In genomic region chr13:110534320-110534764, GRCm38 (mm10) we compare ENCODE assay signal across 9 mouse cellular contexts.
DNase-seq lines count a peak whose midpoint lies in the region; ATAC-seq lines count a peak whose summit lies in the region.
"Had no signal": no experiment of that assay in that cellular context is flagged by ENCODE, and none has a peak within 500 bp of the region (broad histone marks: within the 10 kb centered on the region; RNA-seq: fewer than 3 reads in every experiment).

No protein-coding gene starts in this region.

- WGBS in lung, embryonic 16.5 days = 29% methylated on average over 7 of the region's 7 CpGs
- 26% methylated on average over 7 of the region's 7 CpGs for WGBS in heart, embryonic 14.5 days

- no peak overlapping the region for H3K4me2 ChIP-seq in lung, embryonic 16.5 days (ENCODE audit: low read depth, low read length)
- peak overlapping the region; percentile 1; the same call in 1 of the 2 replicates for H3K4me2 ChIP-seq in heart, embryonic 14.5 days (ENCODE audit: low read length)

- no peaks in the 10 kb centered on the region for H3K27me3 ChIP-seq in lung, embryonic 16.5 days (ENCODE audit: control insufficient read depth, insufficient read depth, low read depth, low read length)
- no peaks in the 10 kb centered on the region for H3K27me3 ChIP-seq in heart, embryonic 14.5 days (ENCODE audit: control insufficient read depth, insufficient read depth, low read length)

- H3K4me3 ChIP-seq in lung, embryonic 16.5 days (ENCODE audit: low read length) = no peak overlapping the region
- H3K4me3 ChIP-seq in heart, embryonic 14.5 days (ENCODE audit: control insufficient read depth in 1 of 2, insufficient read depth in 1 of 2, low read depth in 1 of 2, low read length in 2 of 2) = no peak overlapping the region

- H3K9ac ChIP-seq in lung, embryonic 16.5 days (ENCODE audit: low read length) = no peak overlapping the region
- H3K9ac ChIP-seq in heart, embryonic 14.5 days (ENCODE audit: low read length) = peak overlapping the region; percentile 47
- H3K9ac ChIP-seq: liver, embryonic 14.5 days had no signal

- H3K4me1 ChIP-seq in lung, embryonic 16.5 days (replicated peaks; ENCODE audit: control insufficient read depth, insufficient read depth, low read length) = 0 out of 2 replicates have a peak, but pooled peaks cover 5% of the 10 kb centered on the region
- peaks cover 15 to 35% of the 10 kb centered on the region in 2 experiments for H3K4me1 ChIP-seq in heart, embryonic 14.5 days (ENCODE audit: control insufficient read depth in 2 of 2, insufficient read depth in 2 of 2, low read length in 2 of 2)

- peak overlapping the region; percentile 28; the same call in 1 of the 2 replicates for H3K27ac ChIP-seq in lung, embryonic 16.5 days (ENCODE audit: low read length)
- H3K27ac ChIP-seq in heart, embryonic 14.5 days (replicated peaks in 1 of 2; ENCODE audit: control insufficient read depth in 1 of 2, insufficient read depth in 1 of 2, low read depth in 2 of 2, low read length in 2 of 2) = peak overlapping the region; percentile 70 to 73
- H3K27ac ChIP-seq: liver, embryonic 14.5 days had no signal

- ATAC-seq in lung, embryonic 16.5 days (ENCODE audit: low read depth) = peak; percentile 74
- ATAC-seq in heart, embryonic 14.5 days (ENCODE audit: insufficient number of reproducible peaks, insufficient read depth, low FRiP score, low read depth) = peak; percentile 23; the same call in 1 of the 2 replicates
- ATAC-seq in granulocyte monocyte progenitor cell, adult 5-6 weeks (replicated peaks; ENCODE audit: poor library complexity, severe bottlenecking) = no peak

- H3K36me3 ChIP-seq in lung, embryonic 16.5 days (ENCODE audit: control insufficient read depth, insufficient read depth, low read length) = no peaks in the 10 kb centered on the region
- no peaks in the 10 kb centered on the region for H3K36me3 ChIP-seq in heart, embryonic 14.5 days (ENCODE audit: control insufficient read depth, insufficient read depth, low read length)

- no peak for DNase-seq in lung, postnatal 25 days (ENCODE audit: low spot score)
- DNase-seq in embryo, embryonic 9.5 days (ENCODE audit: extremely low spot score) = peak; percentile 52
- peak; percentile 53 to 82 for DNase-seq in kidney, postnatal 25 days
- no peak for DNase-seq in layer of hippocampus, postnatal 10 days (ENCODE audit: low spot score in 2 of 2)
- DNase-seq in retina, embryonic 14.5 days (ENCODE audit: low spot score) = no peak

- H3K9me3 ChIP-seq in lung, embryonic 16.5 days (ENCODE audit: control insufficient read depth, low read length) = no peaks in the 10 kb centered on the region
- H3K9me3 ChIP-seq in heart, embryonic 14.5 days (ENCODE audit: control insufficient read depth, low read length) = no peaks in the 10 kb centered on the region

Comparison
In these comparisons a context has a peak if more than half of its experiments do, and no peak if none do; other contexts are left out.
1. DNase-seq: peak in embryo, embryonic 9.5 days (single experiment) and kidney, postnatal 25 days (2 of 2); none in lung, postnatal 25 days (single experiment), layer of hippocampus, postnatal 10 days (0 of 2) and retina, embryonic 14.5 days (single experiment).